Mouse (Mus musculus) liver, embryonic 14.5 days (tissue): ENCODE measurements around the gene Exoc4. TPM values are rescaled to one million over a fixed set of nuclear protein-coding genes. Genes with fewer than 3 reads are reported as not detected.

Experiments used
- ATAC-seq: fragments of 200-750 bp; cut with Nextera tagmentation; 2 replicates; pipeline ENCODE4 v1.8.0; 2017; ENCODE audit warnings: moderate number of reproducible peaks, mild to moderate bottlenecking, moderate library complexity; ENCODE audit not compliant: insufficient read depth
- DNase-seq, 3 experiments: peaks; one replicate each; pipeline ENCODE4 v3.0.0-alpha.2; 2012 to 2013; ENCODE audit warnings: low read depth in 3 of 3, low spot score in 3 of 3
- H3K27ac ChIP-seq: fragments of 300-500 bp; sonication (generic); 2 replicates; pipeline ENCODE4 v1.5.1; 2014; ENCODE audit warnings: moderate library complexity, mild to moderate bottlenecking, control low read depth, inconsistent platforms
- H3K27me3 ChIP-seq: fragments of 300-500 bp; sonication (generic); 2 replicates; pipeline ENCODE4 v1.6.1; 2014; ENCODE audit warnings: mild to moderate bottlenecking, low read length, moderate library complexity; ENCODE audit not compliant: control insufficient read depth, insufficient read depth
- H3K36me3 ChIP-seq: fragments of 300-500 bp; sonication (generic); replicated peaks from 2 replicates; pipeline ENCODE4 v1.6.1; 2014; ENCODE audit warnings: low read depth; ENCODE audit not compliant: control insufficient read depth, insufficient read depth
- H3K4me1 ChIP-seq, 2 experiments: fragments of 200-500 bp in 1 of 2; fragments of 300-500 bp in 1 of 2; sonication (generic) in 1 of 2; replicated peaks; 2 replicates each; pipeline ENCODE4 v1.6.1; 2012 to 2014; ENCODE audit warnings: antibody characterized with exemption in 1 of 2, inconsistent platforms in 1 of 2, low read length in 1 of 2; ENCODE audit not compliant: control insufficient read depth in 2 of 2, insufficient read depth in 2 of 2
- H3K4me2 ChIP-seq: fragments of 300-500 bp; sonication (generic); 2 replicates; pipeline ENCODE4 v1.6.1; 2014; ENCODE audit warnings: low read depth, mild to moderate bottlenecking, control low read depth, moderate library complexity
- H3K4me3 ChIP-seq, 2 experiments: fragments of 200-500 bp in 1 of 2; fragments of 300-500 bp in 1 of 2; sonication (generic) in 1 of 2; 2 replicates each; pipeline ENCODE4 v1.5.1; 2012 to 2014; ENCODE audit warnings: low read depth in 2 of 2, low read length in 2 of 2, mild to moderate bottlenecking in 2 of 2, control low read depth in 1 of 2, inconsistent platforms in 1 of 2, moderate library complexity in 1 of 2; ENCODE audit not compliant: insufficient read depth in 1 of 2
- H3K9ac ChIP-seq: fragments of 300-500 bp; sonication (generic); replicated peaks from 2 replicates; pipeline ENCODE4 v1.6.1; 2014; ENCODE audit warnings: mild to moderate bottlenecking, control low read depth, moderate library complexity
- H3K9me3 ChIP-seq: fragments of 300-500 bp; sonication (generic); 2 replicates; pipeline ENCODE4 v1.6.1; 2016; ENCODE audit warnings: low read length, mixed read lengths; ENCODE audit not compliant: control insufficient read depth
- CTCF ChIP-seq: IDR thresholded peaks from 2 replicates; pipeline ENCODE4 v1.5.1; 2016; ENCODE audit warnings: antibody characterized with exemption, low read depth, control low read depth
- EP300 ChIP-seq: IDR thresholded peaks from 2 replicates; pipeline ENCODE4 v1.6.1; 2016; ENCODE audit warnings: antibody characterized with exemption, low read depth
- WGBS: fragments of 180-500 bp; shearing (Covaris S2); extraction: QIAGEN DNeasy Blood & Tissue Kit; methylation state at CpG from one replicate; pipeline ENCODE4 v1.1.7; 2014; ENCODE audit not compliant: insufficient replicate concordance; 5-methylcytosine and 5-hydroxymethylcytosine counted together
- polyA plus RNA-seq, 2 experiments: library from polyadenylated mRNA; depleted of rRNA in 1 of 2; stranded (reverse) in 1 of 2; unstranded in 1 of 2; fragments of >200 nt; fragmentation: Nextera tagmentation in 1 of 2; extraction: Ambion mirVana in 1 of 2; gene quantifications; 2 replicates each; pipeline versions ENCODE4 v1.2.1 to v1.2.3; 2012 to 2014

Gene Exoc4
- polyA plus RNA-seq, 2 experiments = 4.9 to 7.0 TPM

- ATAC-seq (no peak), DNase-seq (no peak)
- TF ChIP-seq EP300 (no peak), CTCF (no peak)
- Histone ChIP-seq H3K4me1 (no peaks in the 10 kb centered on the region), H3K27ac (no peak overlapping the region), H3K4me3 (no peak overlapping the region), H3K9me3 (no peaks in the 10 kb centered on the region), H3K9ac (no peak overlapping the region), H3K36me3 (no peaks in the 10 kb centered on the region), H3K27me3 (no peaks in the 10 kb centered on the region), H3K4me2 (no peak overlapping the region)
- 86% methylated on average over 3 of the region's 3 CpGs for WGBS
These were observed 133.3 kb downstream of the Exoc4 start for GRCm38 (mm10) chr6:33382176-33382575.

GRCm38 (mm10) chr6:33392020-33392419 is 143.1 kb downstream of the Exoc4 start:
- no peaks in the 10 kb centered on the region for H3K9me3 ChIP-seq
- H3K27ac ChIP-seq = no peak overlapping the region
- no peaks in the 10 kb centered on the region for H3K4me1 ChIP-seq
- TF ChIP-seq EP300 (no peak), CTCF (no peak; the same call in 1 of the 2 replicates)
- no peak for DNase-seq
- H3K27me3 ChIP-seq = no peaks in the 10 kb centered on the region
- no peak overlapping the region for H3K4me3 ChIP-seq
- no peaks in the 10 kb centered on the region for H3K36me3 ChIP-seq
- 52% methylated on average over 2 of the region's 2 CpGs for WGBS
- H3K4me2 ChIP-seq = no peak overlapping the region
- H3K9ac ChIP-seq = no peak overlapping the region
- ATAC-seq = no peak

DNA sequence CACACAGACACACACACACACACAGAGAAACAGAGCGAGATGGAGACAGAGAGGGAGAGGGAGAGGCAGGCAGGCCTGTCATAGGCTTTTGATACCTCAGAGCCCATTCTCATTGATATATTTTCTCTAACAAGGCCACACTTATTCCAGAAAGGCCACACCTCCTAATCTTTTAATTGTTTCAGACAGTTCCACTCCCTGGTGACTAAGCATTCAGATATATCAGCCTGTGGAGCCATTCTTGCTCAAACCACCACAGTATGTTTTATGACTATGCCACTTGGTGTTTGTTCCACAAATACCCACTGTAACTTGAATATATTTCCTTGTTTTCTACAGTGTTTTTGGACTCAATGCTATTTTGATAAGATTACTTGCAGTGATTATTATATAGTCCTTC is 150.6 kb downstream of the Exoc4 start:
- DNase-seq = no peak
- no peak overlapping the region for H3K9ac ChIP-seq
- H3K4me1 ChIP-seq = no peaks in the 10 kb centered on the region
- 89% methylated on average over 1 of the region's 1 CpGs for WGBS
- H3K27ac ChIP-seq = no peak overlapping the region
- H3K4me2 ChIP-seq = no peak overlapping the region
- no peaks in the 10 kb centered on the region for H3K36me3 ChIP-seq
- no peak overlapping the region for H3K4me3 ChIP-seq
- no peak for ATAC-seq
- H3K27me3 ChIP-seq = no peaks in the 10 kb centered on the region
- TF ChIP-seq CTCF = no peak
- no peak for TF ChIP-seq EP300
- H3K9me3 ChIP-seq = no peaks in the 10 kb centered on the region

DNA sequence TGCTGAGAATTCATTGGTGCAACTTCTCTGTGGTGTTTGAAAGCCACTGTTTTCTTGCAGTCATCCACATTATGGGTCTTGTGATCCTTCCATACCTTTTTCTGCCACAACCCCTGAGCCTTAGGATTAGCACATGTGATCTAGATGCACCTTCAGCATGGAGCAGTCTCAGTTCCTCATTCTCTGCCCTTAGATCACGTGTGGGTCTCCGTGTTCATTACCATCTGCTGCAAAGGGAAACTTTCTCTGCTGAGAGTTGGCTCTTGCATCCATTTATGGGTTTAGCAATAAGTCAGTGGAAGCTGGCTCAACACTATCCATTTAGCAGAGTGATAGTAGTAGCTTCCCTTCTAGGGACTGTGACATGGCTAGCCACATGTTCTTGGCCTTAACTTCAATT is 152.3 kb downstream of the Exoc4 start:
- H3K27ac ChIP-seq = no peak overlapping the region
- no peak overlapping the region for H3K9ac ChIP-seq
- TF ChIP-seq CTCF = no peak
- TF ChIP-seq EP300 = no peak
- ATAC-seq (no peak), DNase-seq (peak in 1 of 3 experiments; percentile 1)
- H3K4me2 ChIP-seq = no peak overlapping the region
- no peaks in the 10 kb centered on the region for H3K9me3 ChIP-seq
- H3K36me3 ChIP-seq = no peaks in the 10 kb centered on the region
- no peak overlapping the region for H3K4me3 ChIP-seq
- 51% methylated on average over 2 of the region's 2 CpGs for WGBS
- H3K27me3 ChIP-seq = no peaks in the 10 kb centered on the region
- no peaks in the 10 kb centered on the region for H3K4me1 ChIP-seq

DNA sequence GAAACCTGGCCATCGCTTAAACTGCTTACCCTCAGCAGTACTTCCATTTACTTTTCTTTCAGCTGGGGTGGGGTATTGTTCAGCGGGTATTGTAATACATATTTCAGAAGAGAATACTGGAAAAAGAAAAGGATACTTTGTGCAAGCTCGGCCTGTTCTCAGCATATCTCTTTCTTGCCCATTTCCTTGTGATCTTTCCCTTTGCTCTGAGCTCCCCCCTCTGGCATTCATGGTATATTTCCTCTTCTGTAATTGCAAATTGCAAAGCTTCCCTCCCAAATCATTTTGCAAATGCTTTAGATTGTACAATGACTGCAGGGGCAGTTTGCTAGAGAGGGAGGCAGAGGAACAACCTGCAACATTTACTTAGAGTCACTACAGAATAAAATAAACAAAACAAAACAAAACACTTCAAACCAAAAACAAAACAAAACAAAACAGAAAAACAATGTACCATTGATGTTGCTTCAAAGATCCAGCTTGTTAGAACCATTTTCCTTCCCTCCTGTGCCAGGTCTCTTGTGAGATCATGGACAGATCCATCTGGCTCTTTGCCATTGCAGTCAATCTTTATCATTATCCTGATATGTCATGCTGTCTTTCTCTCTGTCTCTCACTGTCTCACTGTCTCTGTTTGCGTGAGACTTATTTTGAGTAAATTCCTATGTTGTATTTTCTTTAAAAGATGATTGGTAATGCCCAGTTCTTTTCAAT is 156.8 kb downstream of the Exoc4 start:
- no peaks in the 10 kb centered on the region for H3K4me1 ChIP-seq
- WGBS = 54% methylated on average over 4 of the region's 4 CpGs
- no peaks in the 10 kb centered on the region for H3K27me3 ChIP-seq
- no peak for DNase-seq
- no peak overlapping the region for H3K27ac ChIP-seq
- ATAC-seq = no peak
- H3K4me2 ChIP-seq = no peak overlapping the region
- H3K4me3 ChIP-seq = no peak overlapping the region
- no peaks in the 10 kb centered on the region for H3K9me3 ChIP-seq
- TF ChIP-seq EP300 (no peak), CTCF (peak; percentile 10; the same call in 1 of the 2 replicates)
- no peak overlapping the region for H3K9ac ChIP-seq
- H3K36me3 ChIP-seq = no peaks in the 10 kb centered on the region
